Mouse (Mus musculus): Measurements from ENCODE around the gene Lage3.

- no peak for TF ChIP-seq EP300 (IDR thresholded peaks at IDR 0.05; ENCODE audit: low read depth in 1 of 2, low read length in 2 of 2)
- TF ChIP-seq MXI1 (IDR thresholded peaks at IDR 0.05; ENCODE audit: low read depth, low read length), result peak; percentile 77
- peak; percentile 66 to 80 for TF ChIP-seq POLR2A (IDR thresholded peaks at IDR 0.05; ENCODE audit: control insufficient read depth in 1 of 2, insufficient read depth in 1 of 2, low read depth in 1 of 2, low read length in 2 of 2, poor library complexity in 1 of 2)
- peak; percentile 80 for TF ChIP-seq SIN3A (IDR thresholded peaks at IDR 0.05; ENCODE audit: low read length)
- peak in 1 of 3 experiments; percentile 14; a peak in 1 of 6 replicates for TF ChIP-seq CTCF (IDR thresholded peaks at IDR 0.05 in 2 of 3, conservative IDR thresholded peaks at IDR 0.05 in 1 of 3; ENCODE audit: control insufficient read depth in 1 of 3, insufficient read depth in 1 of 3, low read depth in 2 of 3, low read length in 3 of 3, poor library complexity in 1 of 3, severe bottlenecking in 1 of 3)
- no peak for TF ChIP-seq ZC3H11A (IDR thresholded peaks at IDR 0.05; ENCODE audit: low read depth, low read length)
- no peak for TF ChIP-seq GATA1 (IDR thresholded peaks at IDR 0.05; ENCODE audit: low read depth, low read length)
- TF ChIP-seq ZMIZ1 (IDR thresholded peaks at IDR 0.05; ENCODE audit: low read depth, low read length), result peak; percentile 77
- TF ChIP-seq MAFK (IDR thresholded peaks at IDR 0.05; ENCODE audit: borderline replicate concordance, low read depth, low read length), result no peak
- no peak for TF ChIP-seq ELF1 (IDR thresholded peaks at IDR 0.05; ENCODE audit: low read depth, low read length)
These were observed 48.3 kb downstream of the Lage3 start, which contains the start of gene Gdi1 for GRCm38 (mm10) chrX:74304867-74305700.
